Mouse (Mus musculus): ENCODE measurements around the gene Mup12. TPM values are rescaled to one million over a fixed set of nuclear protein-coding genes. Genes with fewer than 3 reads are reported as not detected.
"Not testable (repeated sequence)": the region's sequence is repeated elsewhere in the genome, so short reads cannot be mapped to it uniquely, and the experiment has no call there.

Gene Mup12
- total RNA-seq (2021), result not detected
- long read RNA-seq, experiment 1, result 0 reads
- long read RNA-seq, experiment 2, result 0 reads

DNA sequence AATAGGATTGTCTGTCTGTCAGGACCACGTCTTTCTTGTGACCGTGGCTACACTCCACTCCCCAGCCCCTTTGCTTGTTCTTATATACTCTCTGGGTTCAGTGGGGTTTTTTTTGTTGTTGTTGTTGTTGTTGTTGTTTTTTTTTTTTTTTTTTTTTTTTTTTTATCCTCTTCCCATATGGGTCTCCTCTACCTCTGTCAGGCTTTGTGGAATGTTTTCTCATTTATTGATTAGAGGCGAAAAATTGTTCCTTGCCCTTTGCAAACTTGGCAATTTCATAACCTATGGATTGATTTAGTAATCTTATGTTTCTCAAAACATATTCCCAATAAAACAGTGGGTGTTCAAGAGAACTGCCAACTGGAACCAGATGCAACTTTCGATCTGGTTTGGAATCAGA is at the start of gene Mup12:
Gene Mup12, minus strand, starts transcription at position 101 of the 400 bp plus-strand sequence.
- not testable (repeated sequence) for DNase-seq

Other genes starting within 250 kb of the Mup12 start
- not detected for gene Mup1, start 239.4 kb downstream of the Mup12 start, total RNA-seq (2021)
- gene Mup10, start 159.1 kb downstream of the Mup12 start, total RNA-seq (2021), result 1 to 10 TPM in 1 of 2 experiments, not detected in 1; 1.4 TPM
- gene Mup11, start 78.9 kb downstream of the Mup12 start, total RNA-seq (2021), result 1 to 10 TPM in 1 of 2 experiments, not detected in 1; 1.3 TPM
- gene Mup22, start 80.1 kb upstream of the Mup12 start, total RNA-seq (2021), result 10 to 100 TPM in 1 of 2 experiments, not detected in 1; 35.6 TPM

Data from heart, adult 18-20 months (tissue).